Mouse (Mus musculus) forelimb bud, embryonic 11.5 days (tissue): ENCODE data around the gene Ldah.

Experiments
- DNase-seq: peaks from one replicate; pipeline ENCODE4 v3.0.0-alpha.2; 2012; ENCODE audit warnings: low read depth, low spot score

Gene Ldah

GRCm38 (mm10) chr12:8313270-8313771 lies 105.4 kb downstream of the Ldah start, which contains the start of gene Hs1bp3:
Gene Hs1bp3, plus strand, starts transcription at chr12:8313432.
- DNase-seq = peak; percentile 71

GRCm38 (mm10) chr12:8313773-8314172 lies 105.9 kb downstream of the Ldah start:
- no peak for DNase-seq

- no peak for DNase-seq
Observed at GRCm38 (mm10) chr12:8316541-8316940, 108.6 kb downstream of the Ldah start.

GRCm38 (mm10) chr12:8320084-8320713 lies 112.3 kb downstream of the Ldah start:
- DNase-seq = peak; percentile 67

GRCm38 (mm10) chr12:8321506-8321905 lies 113.6 kb downstream of the Ldah start:
- no peak for DNase-seq

- DNase-seq = no peak
Observed at GRCm38 (mm10) chr12:8324086-8324485, 116.2 kb downstream of the Ldah start.

- DNase-seq = no peak
Observed at GRCm38 (mm10) chr12:8325245-8325942, 117.5 kb downstream of the Ldah start.

- no peak for DNase-seq
Observed at GRCm38 (mm10) chr12:8325943-8326522, 118.1 kb downstream of the Ldah start.

- peak; percentile 92 for DNase-seq
Observed at GRCm38 (mm10) chr12:8326825-8327674, 119.1 kb downstream of the Ldah start.

GRCm38 (mm10) chr12:8327675-8328053 lies 119.8 kb downstream of the Ldah start:
- no peak for DNase-seq

- no peak for DNase-seq
Observed at GRCm38 (mm10) chr12:8329236-8329635, 121.3 kb downstream of the Ldah start.

GRCm38 (mm10) chr12:8331489-8332173 lies 123.7 kb downstream of the Ldah start:
- DNase-seq = no peak

- DNase-seq = no peak
Observed at GRCm38 (mm10) chr12:8332174-8332542, 124.3 kb downstream of the Ldah start.

GRCm38 (mm10) chr12:8333617-8334016 lies 125.7 kb downstream of the Ldah start:
- no peak for DNase-seq

GRCm38 (mm10) chr12:8334261-8334660 lies 126.4 kb downstream of the Ldah start:
- DNase-seq = no peak
